Mouse (Mus musculus) E14TG2a.4 (cell line): Measurements from ENCODE around the gene Grip1.

Experiments
- CTCF ChIP-seq: conservative IDR thresholded peaks from 2 replicates; pipeline ENCODE4 v1.5.1; 2014; ENCODE audit warnings: low read length
- NANOG ChIP-seq: IDR thresholded peaks from 2 replicates; pipeline ENCODE4 v1.6.1; 2014; ENCODE audit warnings: borderline replicate concordance, low read length, mixed read lengths
- POU5F1 ChIP-seq: IDR thresholded peaks from 2 replicates; pipeline ENCODE4 v1.6.1; 2014; ENCODE audit warnings: low read length, borderline replicate concordance

DNA sequence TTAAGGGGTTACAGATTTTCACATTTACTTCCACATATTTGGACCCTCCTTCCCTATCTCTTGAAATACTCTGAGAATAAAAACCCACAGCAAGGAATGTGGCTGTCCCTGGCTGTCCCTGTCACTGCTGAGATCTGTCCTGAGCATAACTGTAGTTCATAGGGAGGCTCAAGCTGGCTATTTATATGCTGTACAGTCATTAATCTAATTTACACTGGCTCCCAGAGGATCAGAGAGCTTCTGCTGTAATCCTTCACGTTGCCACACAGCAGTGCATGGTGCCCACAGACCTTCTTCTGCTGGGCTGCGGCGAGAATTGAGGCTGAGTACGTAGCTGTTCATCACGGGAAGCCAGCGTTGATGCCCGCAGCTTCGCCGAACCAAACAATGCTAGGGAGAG is 464.4 kb downstream of the Grip1 start:
- no peak for TF ChIP-seq CTCF
- TF ChIP-seq NANOG: no peak
- no peak for TF ChIP-seq POU5F1
